Mouse (Mus musculus): Measurements from ENCODE around the gene Scn4b.

DNA sequence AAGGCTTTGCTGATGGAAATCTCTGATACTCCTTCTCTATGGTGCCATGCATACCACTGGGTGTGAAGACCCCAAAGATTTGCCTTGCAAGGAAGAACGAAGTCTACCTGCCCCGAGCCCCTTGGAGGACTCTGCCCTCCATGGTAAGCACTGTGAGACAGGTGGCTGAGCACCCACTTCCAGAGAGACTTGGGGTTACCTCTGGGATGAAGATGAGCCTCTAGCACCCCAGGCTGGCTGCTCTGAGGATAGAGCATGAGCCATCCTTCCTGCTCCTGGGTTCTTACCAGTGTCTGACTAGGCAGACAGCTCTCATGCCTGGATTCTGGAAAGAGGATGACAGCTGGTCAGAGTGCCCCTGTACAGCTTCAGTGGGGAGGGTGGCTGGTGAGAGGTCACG, 8.1 kb upstream of the Scn4b start:
- no peak for TF ChIP-seq POLR2A (IDR thresholded peaks at IDR 0.05; ENCODE audit: borderline replicate concordance, control insufficient read depth, low read depth, low read length)
- TF ChIP-seq CTCF (IDR thresholded peaks at IDR 0.05; ENCODE audit: control insufficient read depth, insufficient read depth, low read length), result no peak

Measured in bone marrow, adult 2 months (tissue).